Mouse (Mus musculus) kidney, postnatal 4 days (tissue): ENCODE measurements at regions not wholly inside any gene's neighbourhood (a gene's known extent, or its start where the extent isn't known, plus 50 kb on each side); places are given as distances from the start of the nearest gene placed in this dataset.

Source experiments
- DNase-seq, 2 experiments: peaks; one replicate each; pipeline ENCODE4 v3.0.0; 2021; ENCODE audit warnings: mixed read lengths in 2 of 2

DNA sequence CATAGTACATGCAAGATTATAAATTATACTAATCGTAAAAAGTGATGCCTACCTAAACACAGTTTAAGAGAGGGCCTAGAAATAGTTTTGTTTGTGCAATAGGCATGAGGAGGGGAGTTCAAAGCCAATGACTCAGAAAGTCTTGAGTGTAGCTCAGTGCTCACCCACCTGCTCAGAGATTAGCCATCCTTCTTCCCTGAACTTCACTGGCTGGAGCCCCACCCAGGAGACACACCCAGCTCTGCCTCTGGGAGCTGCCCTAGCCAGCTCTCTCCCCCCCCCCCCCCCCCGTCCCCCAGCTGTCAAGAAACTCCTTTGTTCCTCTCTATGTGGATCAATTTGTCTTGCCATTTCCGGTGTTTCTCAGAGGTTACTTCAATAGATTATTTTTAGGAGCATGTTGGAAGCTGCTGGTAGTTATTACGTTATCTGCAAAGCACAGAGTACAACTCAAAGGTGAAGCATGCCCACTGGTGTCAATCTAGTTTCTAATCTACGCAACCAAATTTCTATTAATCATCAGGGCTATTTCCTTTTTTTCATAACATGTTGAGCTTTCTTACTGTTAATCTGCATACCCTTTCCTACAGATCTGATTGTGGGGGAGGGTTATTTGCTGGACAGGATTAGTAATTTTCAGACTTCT, 68.3 kb upstream of the Nrip1 start:
- no peak for DNase-seq

DNA sequence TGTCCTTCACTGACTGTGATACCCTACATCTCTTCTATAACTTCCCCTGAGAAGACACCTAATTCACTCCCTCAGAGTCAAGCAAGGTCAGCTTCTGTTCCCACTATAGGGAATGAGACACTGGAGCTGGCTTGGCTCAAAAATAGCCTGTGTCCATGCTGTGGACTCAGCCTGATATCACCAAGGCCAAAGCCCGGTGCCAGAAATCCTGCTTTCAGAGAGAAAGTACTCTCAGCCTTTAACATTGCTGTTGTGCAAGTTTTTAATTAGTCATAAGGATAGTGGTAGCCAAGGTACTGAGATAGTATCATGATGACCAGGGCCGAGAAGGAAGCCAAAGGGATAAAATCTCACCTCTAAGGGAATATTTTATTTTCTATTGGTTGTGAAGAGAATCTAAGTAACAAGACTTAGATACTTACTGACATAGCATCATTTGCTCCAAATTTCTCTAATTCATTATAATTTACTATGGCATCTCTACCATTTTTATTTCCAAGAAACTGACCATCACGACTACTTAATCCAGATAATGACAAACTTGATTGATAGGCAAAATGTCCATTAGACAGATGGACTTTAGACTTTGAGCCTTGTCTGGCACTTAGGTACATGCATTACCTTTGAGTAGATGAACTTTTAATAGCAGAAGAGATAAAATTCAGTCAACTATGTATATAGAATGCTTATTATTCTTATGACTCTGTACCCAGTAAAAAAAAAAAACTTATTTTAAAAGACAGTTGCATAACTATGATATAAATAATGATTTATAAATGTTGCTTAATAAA, 64.7 kb upstream of the Nrip1 start:
- no peak for DNase-seq

DNA sequence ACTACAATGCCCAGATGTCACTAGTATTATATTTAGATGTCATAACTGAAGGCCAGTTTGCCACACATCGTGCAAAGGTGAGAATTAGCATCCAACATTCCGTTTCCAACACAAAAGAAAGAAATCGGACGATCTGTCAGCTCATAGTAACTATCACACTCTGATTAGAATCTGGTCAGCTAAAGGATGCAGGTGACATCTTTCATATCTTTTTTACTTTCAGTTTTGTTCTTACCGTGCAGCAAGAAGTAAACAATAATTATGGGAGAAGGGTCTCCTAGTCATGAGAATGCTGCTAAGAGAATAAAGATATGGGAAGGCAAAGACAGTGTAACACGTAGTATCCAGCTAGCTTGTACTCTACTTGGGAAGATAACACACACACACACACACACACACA, 62.7 kb upstream of the Nrip1 start:
- no peak for DNase-seq

DNA sequence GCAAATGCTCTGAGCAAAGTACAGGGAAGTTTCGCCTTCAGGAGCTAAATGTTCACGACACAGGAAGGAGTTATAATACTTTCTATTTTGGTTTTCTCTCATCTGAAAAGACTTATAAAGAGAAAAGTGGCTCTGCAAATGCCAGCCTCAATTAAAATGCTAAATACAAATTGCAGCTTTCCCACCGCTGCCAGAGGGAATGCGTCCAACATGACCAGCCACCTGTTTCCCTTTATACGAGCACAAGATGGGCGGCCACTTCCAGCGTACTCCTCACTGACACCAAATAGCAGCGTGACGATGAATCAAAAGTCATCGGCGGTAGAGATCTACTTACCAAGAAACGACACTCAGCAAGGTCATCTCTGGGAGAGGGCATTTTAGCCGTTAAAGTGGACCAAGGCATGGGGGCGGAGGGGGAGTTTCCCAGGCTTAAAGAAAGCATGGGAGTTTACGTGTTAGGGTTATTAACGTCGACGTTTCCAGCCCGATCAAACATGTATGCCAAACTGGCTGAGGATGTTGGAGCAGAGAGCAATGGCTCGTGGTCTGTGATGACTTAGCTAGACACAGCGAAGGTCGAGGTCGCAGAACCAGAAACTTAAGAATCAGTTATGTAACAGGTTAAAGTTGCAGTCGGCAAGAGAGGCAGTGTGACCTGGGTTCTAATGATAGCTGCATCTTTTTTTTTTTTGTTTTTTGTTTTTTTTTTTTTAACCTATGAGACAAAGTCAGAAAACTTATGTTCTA, 59.6 kb upstream of the Nrip1 start:
- peak in 1 of 2 experiments; percentile 23 for DNase-seq

DNA sequence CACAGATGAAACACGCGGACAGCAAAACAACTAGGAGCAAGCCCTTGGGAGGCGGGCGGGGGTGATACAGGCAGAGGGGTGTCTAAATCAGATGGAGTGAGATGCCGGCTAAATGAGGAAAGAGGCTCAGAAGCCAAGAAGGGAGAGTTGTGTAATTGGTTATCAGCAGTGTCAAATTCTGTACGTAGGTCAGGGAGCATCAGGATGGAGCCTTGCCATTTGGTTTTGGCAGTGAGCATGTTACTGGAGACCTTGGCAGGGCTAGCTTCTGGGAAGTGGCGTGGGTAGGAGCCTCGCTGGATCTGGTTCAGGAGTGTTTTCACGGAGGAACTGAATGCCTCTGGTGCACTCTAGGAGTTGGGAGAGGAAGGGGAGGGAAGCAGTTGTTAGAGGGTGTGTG, 58.7 kb upstream of the Nrip1 start:
- peak; percentile 17 to 28 for DNase-seq

DNA sequence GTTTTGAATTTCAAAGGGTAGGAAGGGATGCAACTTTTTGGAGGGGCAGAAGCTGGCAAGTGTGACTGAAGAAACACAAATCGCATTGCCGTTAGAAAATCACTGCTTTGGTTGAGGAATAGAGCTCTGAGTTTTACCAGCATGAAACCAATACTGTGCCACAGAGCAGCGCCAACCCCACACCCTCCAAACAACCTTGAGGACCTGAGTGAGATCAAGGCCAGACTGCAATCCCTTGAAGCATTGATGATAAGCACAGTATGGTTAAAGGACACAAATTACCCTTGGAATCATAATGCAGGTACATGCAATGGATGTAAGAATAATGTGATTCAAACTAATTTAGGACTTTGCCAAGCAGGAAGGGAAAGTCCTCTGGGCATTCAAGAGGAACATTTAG, 55.5 kb upstream of the Nrip1 start:
- DNase-seq: no peak

DNA sequence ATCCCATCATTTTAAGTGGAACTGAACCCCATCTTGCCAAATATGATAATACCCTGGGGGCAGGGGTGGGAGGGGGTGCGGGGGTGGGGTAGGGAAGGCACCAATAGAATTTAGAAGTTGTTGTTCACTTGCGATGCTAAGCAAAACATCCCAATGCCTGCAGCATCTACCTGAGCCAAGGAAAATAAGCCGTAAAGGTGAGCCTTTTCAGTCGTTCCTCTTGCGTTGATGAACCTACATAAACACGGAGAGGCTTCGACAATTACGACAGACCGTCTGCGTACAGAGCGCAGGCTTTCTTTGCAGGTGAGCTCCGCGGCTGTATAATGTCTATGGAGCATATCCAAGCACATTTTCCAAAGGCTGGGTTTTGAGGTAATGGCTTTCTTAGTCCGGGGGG, 50.3 kb upstream of the Nrip1 start:
- DNase-seq: no peak
